Mouse (Mus musculus): ENCODE measurements around the gene Efs.
A peak's percentile ranks its signal among the peaks of the same experiment; 100 is the strongest.
"Not testable (repeated sequence)": the region's sequence is repeated elsewhere in the genome, so short reads cannot be mapped to it uniquely, and the experiment has no call there.

Gene Efs

DNA sequence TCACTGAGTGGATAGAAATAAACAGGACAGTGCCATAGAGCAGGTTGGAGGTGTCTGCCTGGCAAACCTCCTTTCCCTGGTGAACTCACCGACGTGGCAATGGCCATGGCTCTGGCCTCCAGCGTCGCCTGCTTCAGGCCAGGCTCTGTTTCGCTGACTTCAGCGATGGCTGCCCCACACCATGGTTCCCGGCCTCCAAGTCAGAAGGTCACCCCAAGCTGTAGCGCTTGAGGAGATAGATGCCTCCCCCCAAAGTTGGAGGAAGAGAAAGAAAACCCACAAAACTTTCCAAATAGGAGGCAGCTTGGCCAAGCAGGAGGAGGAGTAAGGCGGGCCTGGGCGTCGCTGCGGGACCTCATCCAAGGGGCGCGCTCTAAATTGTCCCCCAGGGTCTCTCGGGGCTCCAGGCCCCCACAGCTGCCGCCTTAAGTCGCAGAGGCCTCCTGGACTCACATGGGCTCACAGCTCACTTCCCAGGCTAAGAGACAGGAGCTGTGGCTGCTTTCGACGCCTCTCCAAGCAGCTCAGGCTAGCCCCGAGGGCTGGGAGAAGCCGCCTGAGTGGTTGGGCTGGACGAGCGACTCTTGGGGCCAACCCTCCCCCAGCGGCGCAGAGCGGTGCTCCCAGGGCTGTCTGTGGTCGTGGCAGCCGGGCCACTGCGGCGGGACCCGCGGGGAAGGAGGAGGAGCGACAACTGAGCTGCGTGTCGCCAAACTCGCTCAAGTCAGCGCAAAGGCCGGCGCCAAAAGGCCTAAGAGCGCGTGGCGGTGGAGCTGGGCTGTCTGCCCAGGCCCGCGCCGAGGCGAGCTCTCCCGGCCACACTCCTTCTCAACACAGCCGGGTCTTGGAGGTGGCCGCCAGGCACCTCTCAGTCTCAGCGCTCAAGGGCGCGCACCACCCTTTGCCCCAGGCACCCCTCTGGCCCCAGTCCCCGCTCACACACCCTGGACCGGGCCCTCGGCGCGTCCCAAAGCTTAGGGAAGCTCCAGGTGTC lies at the start of gene Efs:
Gene Efs (minus strand): TSS at position 778 of the 994 bp plus-strand sequence.
- DNase-seq, result peak; percentile 82

GRCm38 (mm10) chr14:54974068-54974791 lies 48.3 kb upstream of the Efs start:
- DNase-seq, result peak; percentile 37

DNA sequence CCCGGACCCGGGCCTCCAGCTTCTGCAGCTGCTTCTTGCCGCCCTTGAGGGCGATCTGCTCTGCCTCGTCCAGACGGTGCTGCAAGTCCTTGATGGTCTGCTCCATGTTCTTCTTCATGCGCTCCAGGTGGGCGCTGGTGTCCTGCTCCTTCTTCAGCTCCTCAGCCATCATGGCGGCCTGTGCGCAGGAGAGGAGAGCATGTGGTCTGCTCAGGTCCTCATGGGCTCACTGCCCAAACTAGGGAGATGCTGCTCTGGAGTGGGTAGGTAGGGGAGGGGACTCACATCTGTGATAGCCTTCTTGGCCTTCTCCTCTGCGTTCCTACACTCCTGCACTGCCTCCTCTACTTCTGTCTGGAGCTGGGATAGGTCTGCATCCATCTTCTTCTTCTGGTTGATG lies 46.9 kb upstream of the Efs start:
- not testable (repeated sequence) for DNase-seq

GRCm38 (mm10) chr14:54968344-54968743 lies 42.4 kb upstream of the Efs start:
- DNase-seq, result no peak

GRCm38 (mm10) chr14:54967874-54968273 lies 41.9 kb upstream of the Efs start:
- DNase-seq, result no peak

GRCm38 (mm10) chr14:54966320-54966977 lies 40.5 kb upstream of the Efs start, which contains the start of gene Myh6:
TSS of gene Myh6 (minus strand) at chr14:54966927.
- DNase-seq, result no peak

DNA sequence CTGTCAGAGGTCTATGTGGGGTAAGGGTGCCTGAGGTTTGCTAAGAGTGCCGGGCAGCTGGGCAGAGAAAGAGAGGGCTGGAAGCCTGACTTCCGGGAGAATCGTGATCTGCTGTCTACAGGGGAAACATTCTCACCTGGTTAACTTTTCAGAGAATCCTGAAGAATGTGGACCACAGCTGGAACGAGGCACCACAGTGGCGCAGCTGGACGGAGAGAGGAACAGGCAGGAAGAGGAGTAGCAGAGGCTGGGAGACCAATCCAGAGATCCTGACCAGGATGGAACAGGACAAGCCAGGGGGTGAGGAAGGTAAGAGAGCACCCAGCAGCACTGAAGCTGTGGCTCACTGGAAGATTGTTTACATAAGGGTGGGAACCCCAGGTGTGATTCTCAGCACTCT lies 39.7 kb upstream of the Efs start:
- DNase-seq, result no peak

DNA sequence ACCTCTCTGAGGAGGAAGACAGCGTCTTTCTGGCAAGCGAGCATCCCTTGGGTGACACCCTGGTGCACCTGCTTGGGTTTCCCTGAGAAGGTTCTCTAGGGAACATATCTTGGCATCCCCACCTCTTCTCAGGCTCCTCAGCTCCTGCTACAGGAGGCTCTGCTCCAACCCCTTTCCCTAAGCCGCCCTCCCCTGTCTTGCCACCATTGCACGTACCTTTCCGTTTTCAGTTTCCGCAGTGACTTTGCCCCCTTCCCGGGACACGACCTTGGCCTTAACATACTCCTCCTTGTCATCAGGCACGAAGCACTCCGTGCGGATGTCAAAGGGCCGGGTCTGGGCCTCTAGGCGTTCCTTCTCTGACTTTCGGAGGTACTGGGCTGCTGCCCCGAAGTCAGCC lies 39.1 kb upstream of the Efs start:
- DNase-seq, result no peak

GRCm38 (mm10) chr14:54963727-54964126 lies 37.8 kb upstream of the Efs start:
- no peak for DNase-seq

DNA sequence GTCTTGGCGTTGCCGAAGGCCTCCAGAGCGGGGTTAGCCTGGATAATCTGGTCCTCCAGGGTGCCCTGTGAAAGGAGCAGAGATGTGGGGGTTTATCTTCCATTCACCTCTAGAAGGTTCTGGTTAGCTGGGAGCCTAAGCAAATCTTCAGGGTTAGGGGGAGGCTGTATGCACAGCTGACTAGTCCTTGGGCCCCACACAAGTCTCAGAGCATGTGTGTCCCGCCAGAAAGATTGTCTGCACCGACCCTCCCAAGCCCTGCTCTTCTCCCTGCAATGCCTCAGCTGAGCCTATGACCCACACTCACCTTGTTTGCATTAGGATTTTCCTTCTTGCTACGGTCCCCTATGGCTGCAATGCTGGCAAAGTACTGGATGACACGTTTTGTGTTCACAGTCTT lies 36.8 kb upstream of the Efs start:
- DNase-seq, result no peak

- no peak for DNase-seq
Measured at GRCm38 (mm10) chr14:54961487-54961886, 35.6 kb upstream of the Efs start.

- DNase-seq, result peak; percentile 7
Measured at GRCm38 (mm10) chr14:54960769-54961168, 34.8 kb upstream of the Efs start.

- DNase-seq, result not testable (repeated sequence)
Measured at GRCm38 (mm10) chr14:54959853-54960613, 34.1 kb upstream of the Efs start.

DNA sequence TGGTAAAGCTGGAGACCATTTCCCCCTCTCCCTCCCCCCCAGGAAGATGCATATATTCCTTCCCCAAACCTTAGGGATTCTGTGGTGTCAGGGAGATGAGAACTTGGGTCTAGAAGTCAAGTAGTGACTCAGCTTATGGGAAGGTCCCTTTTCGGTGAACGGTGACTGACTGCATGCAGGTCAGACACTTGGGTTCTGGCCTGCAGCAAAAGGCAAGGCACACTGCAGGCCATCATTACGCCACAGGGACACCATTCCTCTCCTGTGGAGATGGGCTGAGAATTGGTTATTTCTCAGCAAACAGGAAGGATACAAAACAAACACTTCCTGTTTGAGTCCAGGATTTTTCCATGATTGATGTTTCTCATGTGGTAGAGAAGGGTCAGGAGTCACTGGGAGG lies 33.3 kb upstream of the Efs start:
- no peak for DNase-seq

DNA sequence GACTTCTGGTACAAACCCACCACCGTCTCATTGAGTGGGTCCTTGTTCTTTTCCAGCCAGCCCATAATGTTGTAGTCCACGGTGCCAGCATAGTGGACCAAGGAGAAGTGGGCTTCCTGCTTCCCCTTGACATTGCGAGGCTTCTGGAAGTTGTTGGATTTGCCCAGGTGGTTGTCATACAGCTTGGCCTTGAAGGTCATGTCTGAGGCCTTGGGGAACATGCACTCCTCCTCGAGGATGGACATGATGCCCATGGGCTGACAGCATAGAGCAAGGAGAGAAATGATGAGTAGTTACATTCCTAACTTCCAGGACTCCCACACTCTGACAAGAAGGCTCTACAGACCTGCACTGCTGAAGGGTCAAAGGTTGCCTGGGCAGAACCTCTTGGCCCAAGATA lies 32.6 kb upstream of the Efs start:
- DNase-seq, result no peak

DNA sequence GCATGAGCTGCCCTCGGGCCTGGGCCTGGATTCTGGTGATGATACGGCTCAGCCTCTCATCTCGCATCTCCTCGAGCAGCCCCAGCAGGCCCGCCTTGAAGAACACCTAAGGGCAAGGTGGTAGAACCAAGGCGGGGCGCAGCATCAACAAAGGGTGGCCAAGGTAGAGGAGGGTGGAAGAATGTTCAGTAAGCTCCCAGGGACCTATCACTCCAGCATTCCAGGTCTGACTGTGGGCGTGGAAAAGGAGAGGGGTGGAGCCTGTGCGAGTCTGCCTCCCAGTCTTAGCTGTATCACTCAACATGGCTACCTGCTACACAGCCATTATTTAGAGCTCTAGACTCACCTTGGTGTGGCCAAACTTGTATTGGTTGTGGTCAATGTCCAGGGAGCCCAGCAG lies 30.6 kb upstream of the Efs start:
- no peak for DNase-seq

DNA sequence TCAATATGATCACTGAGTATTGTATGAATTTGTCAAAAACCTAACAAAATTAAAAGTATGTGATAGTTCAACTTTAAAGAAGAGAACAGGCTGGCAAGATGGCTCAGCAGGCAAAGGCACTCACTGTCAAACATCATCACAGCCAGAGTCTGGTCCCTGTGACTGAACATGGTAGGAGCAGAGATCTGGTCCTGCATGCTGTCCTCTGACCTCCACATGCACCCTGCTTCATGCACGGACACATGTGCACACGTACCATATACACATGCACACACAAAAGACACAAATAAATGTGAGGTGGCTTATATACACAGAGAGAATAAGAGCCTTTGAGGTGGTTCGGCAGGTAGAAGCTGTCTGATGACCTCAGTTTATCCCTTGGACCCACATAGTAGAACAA lies 29.6 kb upstream of the Efs start:
- DNase-seq, result no peak

DNA sequence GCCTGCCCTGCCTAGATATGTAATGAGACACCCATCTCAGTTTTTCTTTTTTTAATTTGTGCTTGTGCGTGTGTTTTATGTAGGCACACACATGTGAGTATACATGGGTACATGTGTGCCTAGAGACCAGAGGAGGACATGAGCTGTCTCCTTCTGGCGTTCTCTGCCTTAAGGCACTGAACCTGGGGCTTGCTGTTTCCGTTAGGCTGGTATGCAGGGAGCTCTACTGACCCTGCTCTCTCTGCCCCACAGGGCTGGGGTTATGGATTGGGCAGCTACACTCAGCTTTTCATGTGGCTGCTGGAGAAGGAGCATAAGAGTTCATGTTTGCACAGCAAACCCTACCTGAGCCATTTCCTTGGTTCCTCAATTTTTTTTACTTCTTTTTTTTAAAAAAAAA lies 28.5 kb upstream of the Efs start:
- DNase-seq, result no peak

DNA sequence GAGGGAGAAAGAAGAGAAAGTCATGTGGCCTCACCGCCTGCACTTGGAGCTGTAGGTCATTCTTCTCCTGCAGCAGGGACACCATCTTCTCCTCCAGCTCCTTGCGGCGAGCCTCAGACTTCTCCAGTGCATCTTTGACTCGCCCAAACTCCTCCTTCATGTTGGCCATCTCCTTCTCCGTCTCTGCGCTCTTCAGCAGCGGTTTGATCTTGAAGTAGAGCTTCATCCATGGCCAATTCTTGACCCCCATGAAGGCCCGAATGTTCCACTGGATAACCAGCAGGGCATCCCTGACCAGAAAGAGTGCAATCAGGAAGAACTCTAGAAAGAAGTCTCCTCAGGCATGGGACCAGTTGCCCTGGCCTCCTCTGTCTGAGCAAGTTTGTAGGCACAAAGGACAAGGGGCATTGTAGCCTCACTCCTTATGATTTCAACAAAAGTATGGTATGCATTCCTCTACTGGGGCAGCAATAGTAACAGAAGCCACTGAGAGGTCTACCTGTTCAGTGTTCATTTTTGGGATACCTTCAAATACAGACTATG lies 27.8 kb upstream of the Efs start:
- no peak for DNase-seq

- DNase-seq, result no peak
Measured at GRCm38 (mm10) chr14:54951587-54951986, 25.7 kb upstream of the Efs start.

- DNase-seq, result no peak
Measured at GRCm38 (mm10) chr14:54950493-54950892, 24.6 kb upstream of the Efs start.

- DNase-seq, result no peak
Measured at GRCm38 (mm10) chr14:54948781-54949180, 22.9 kb upstream of the Efs start.
